Mouse (Mus musculus) kidney, embryonic 15.5 days (tissue): ENCODE measurements around the gene Lrrc56. TPM values are rescaled to one million over a fixed set of nuclear protein-coding genes. Genes with fewer than 3 reads are reported as not detected.
A peak's percentile ranks its signal among the peaks of the same experiment; 100 is the strongest.

Experiments
- ATAC-seq: fragments of 200-750 bp; cut with Nextera tagmentation; replicated peaks from 2 replicates; pipeline ENCODE4 v1.8.0; 2017; ENCODE audit warnings: moderate TSS enrichment; ENCODE audit not compliant: low FRiP score
- H3K27ac ChIP-seq: fragments of 300-500 bp; sonication (generic); 2 replicates; pipeline ENCODE4 v1.5.1; 2015; ENCODE audit warnings: mild to moderate bottlenecking, inconsistent platforms
- H3K27me3 ChIP-seq: fragments of 300-500 bp; sonication (generic); 2 replicates; pipeline ENCODE4 v1.6.1; 2015; ENCODE audit warnings: inconsistent platforms
- H3K36me3 ChIP-seq: fragments of 300-500 bp; sonication (generic); 2 replicates; pipeline ENCODE4 v1.6.1; 2015; ENCODE audit warnings: inconsistent platforms
- H3K4me1 ChIP-seq: fragments of 300-500 bp; sonication (generic); 2 replicates; pipeline ENCODE4 v1.6.1; 2015; ENCODE audit warnings: inconsistent platforms
- H3K4me2 ChIP-seq: fragments of 300-500 bp; sonication (generic); 2 replicates; pipeline ENCODE4 v1.6.1; 2015; ENCODE audit warnings: moderate library complexity, mild to moderate bottlenecking, inconsistent platforms
- H3K4me3 ChIP-seq: fragments of 300-500 bp; sonication (generic); replicated peaks from 2 replicates; pipeline ENCODE4 v1.5.1; 2015; ENCODE audit warnings: mild to moderate bottlenecking, inconsistent platforms
- H3K9ac ChIP-seq: fragments of 300-500 bp; sonication (generic); 2 replicates; pipeline ENCODE4 v1.6.1; 2015; ENCODE audit warnings: mild to moderate bottlenecking, inconsistent platforms
- H3K9me3 ChIP-seq: fragments of 300-500 bp; sonication (generic); replicated peaks from 2 replicates; pipeline ENCODE4 v1.6.1; 2016; ENCODE audit warnings: inconsistent platforms
- WGBS: fragments of 180-500 bp; shearing (Covaris S2); methylation state at CpG from one replicate; pipeline ENCODE4 v1.1.7; 2015; ENCODE audit warnings: mixed read lengths; 5-methylcytosine and 5-hydroxymethylcytosine counted together
- polyA plus RNA-seq: library from polyadenylated mRNA; unstranded; fragments of >200 nt; fragmentation: Nextera tagmentation; extraction: Ambion mirVana; gene quantifications from 2 replicates; pipeline ENCODE4 v1.2.1, GENCODE M21; 2015

Lrrc56 gene
- 10.3 and 13.9 TPM in 2 replicates for polyA plus RNA-seq

DNA sequence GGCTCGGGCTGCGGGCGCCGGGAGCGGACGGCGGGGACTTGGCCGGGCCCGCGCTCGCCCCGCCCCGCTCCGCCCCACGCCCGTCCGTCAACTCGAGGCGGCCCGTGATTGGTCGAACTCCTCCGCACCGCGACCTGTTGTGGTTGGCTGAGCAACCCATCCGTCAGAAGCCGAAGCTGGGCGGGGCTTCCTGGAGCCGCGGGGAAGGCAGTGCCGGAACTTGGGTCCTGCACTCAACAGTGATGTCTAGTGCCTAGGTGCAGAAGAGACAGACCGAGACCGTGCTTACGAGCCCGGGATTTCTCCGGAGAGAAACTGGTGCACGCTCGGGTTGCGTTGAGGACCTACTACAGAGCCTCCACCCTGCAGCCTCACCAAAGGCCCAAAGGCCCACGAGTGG is at the start of gene Lrrc56, which contains the start of gene Hras:
Gene Lrrc56, plus strand, starts transcription at position 210 of the 400 bp plus-strand sequence.
Gene Hras, minus strand, starts transcription at position 58 of the 400 bp plus-strand sequence.
- Histone ChIP-seq H3K4me3 (peak within 1 kb of the TSS; percentile 95), H3K27me3 (no peaks in the 10 kb centered on the region), H3K4me1 (peaks cover 32% of the 10 kb centered on the region), H3K36me3 (peaks cover 37% of the 10 kb centered on the region), H3K4me2 (peak within 1 kb of the TSS; percentile 94), H3K27ac (peak within 1 kb of the TSS; percentile 88), H3K9me3 (no peaks in the 10 kb centered on the region), H3K9ac (peak within 1 kb of the TSS; percentile 98)
- peak; percentile 96 for ATAC-seq
- under 1% methylated on average over 39 of the region's 39 CpGs for WGBS

DNA sequence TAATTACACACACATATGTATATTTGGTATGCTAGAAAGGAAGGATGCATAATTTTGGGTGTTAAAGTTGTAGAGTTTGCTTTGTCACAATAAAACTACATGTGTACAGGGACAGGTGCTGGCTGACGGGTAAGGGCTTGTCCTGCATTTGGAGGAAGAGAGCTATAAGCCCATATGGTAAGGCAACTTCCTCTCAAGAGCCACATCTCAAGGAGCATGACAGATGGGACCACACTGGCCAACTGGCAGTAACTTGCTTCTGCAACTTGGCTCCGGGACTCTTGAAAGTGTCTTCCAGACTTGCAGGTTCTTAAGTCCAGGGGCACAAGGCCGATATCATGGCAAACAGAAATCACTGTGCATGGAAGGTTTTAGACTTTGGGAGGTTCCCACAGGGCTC is 49.3 kb upstream of the Lrrc56 start:
- no peak overlapping the region for H3K9ac ChIP-seq
- H3K4me3 ChIP-seq = no peak overlapping the region
- no peak overlapping the region for H3K4me2 ChIP-seq
- no peaks in the 10 kb centered on the region for H3K4me1 ChIP-seq
- no peaks in the 10 kb centered on the region for H3K27me3 ChIP-seq
- H3K9me3 ChIP-seq = no peaks in the 10 kb centered on the region
- ATAC-seq = no peak
- H3K27ac ChIP-seq = no peak overlapping the region
- peaks cover 56% of the 10 kb centered on the region for H3K36me3 ChIP-seq
- WGBS = 89% methylated on average over 3 of the region's 3 CpGs

DNA sequence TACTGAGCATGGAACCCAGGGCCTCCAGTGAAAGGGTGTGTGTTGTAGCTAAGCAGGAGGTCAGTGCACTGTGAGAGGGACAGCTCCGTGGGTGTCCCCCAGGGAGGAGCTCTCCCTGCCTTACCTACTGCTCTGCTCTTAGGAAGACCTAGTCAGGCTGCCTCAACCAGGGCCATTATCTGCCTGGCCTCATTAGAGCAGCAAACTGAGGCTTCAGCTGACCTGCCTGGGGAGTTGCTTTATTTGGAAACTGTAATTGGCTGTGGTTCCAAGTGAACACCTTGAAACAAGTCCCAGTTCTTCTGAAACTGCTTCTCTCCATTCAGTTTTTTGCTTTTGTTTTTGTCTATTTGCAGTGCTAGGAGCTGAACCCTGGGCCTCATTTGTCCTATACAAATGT is 48.6 kb upstream of the Lrrc56 start:
- H3K36me3 ChIP-seq = peaks cover 55% of the 10 kb centered on the region
- WGBS = 79% methylated on average over 1 of the region's 1 CpGs
- no peak overlapping the region for H3K4me2 ChIP-seq
- H3K27me3 ChIP-seq = no peaks in the 10 kb centered on the region
- no peak for ATAC-seq
- no peak overlapping the region for H3K9ac ChIP-seq
- no peak overlapping the region for H3K27ac ChIP-seq
- no peaks in the 10 kb centered on the region for H3K4me1 ChIP-seq
- no peaks in the 10 kb centered on the region for H3K9me3 ChIP-seq
- H3K4me3 ChIP-seq = no peak overlapping the region

DNA sequence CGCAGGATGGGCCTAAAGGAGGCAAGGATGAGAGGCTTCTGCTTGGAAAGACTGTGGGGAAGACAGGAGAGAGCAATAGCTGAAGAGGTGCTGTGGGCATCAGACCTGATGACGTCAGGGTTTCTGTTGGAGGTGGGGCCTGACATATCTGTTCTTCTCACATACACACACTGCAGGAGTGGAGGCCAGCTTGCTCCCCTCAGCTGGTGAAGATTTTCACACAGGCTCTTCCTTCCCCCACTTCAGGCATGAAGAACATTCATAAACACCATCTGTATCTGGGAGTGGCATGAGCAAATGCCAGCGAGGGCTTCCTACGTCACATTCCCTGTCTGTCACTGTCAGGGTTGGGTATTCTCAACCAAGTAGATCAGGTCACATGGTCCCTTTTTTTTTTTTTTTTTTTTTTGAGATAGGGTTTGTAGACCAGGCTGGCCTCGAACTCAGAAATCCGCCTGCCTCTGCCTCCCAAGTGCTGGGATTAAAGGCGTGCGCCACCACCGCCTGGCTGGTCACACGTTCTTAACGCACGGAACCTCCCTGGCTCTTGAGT is 47.8 kb upstream of the Lrrc56 start:
- 94% methylated on average over 12 of the region's 12 CpGs for WGBS
- H3K4me3 ChIP-seq = no peak overlapping the region
- no peak overlapping the region for H3K9ac ChIP-seq
- no peak overlapping the region for H3K4me2 ChIP-seq
- H3K27ac ChIP-seq = no peak overlapping the region
- no peaks in the 10 kb centered on the region for H3K9me3 ChIP-seq
- H3K36me3 ChIP-seq = peaks cover 58% of the 10 kb centered on the region
- no peaks in the 10 kb centered on the region for H3K4me1 ChIP-seq
- no peak; the same call in 1 of the 2 replicates for ATAC-seq
- H3K27me3 ChIP-seq = no peaks in the 10 kb centered on the region

DNA sequence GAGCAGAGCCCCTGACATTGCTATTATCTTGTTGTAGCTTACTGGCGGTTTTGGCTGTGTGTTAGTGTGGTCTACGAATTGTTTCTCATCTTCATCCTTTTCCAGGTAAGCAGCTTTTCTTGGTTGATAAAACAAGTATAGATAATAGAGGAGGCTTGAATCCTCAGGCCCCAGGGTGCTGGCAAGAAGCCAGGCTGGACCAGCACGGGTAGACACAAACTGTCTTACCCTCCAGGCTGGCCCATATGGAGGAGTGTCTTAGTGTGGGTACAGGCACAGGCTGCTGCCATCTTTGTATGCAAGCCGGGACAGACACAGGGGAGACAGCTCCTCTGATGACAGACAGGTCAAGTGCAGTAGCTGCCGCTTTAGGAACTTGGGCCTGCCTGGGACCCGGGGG is 46.9 kb upstream of the Lrrc56 start:
- no peak overlapping the region for H3K27ac ChIP-seq
- H3K4me3 ChIP-seq = no peak overlapping the region
- no peaks in the 10 kb centered on the region for H3K9me3 ChIP-seq
- H3K36me3 ChIP-seq = peaks cover 65% of the 10 kb centered on the region
- no peaks in the 10 kb centered on the region for H3K4me1 ChIP-seq
- H3K4me2 ChIP-seq = no peak overlapping the region
- WGBS = 88% methylated on average over 6 of the region's 6 CpGs
- H3K27me3 ChIP-seq = no peaks in the 10 kb centered on the region
- no peak overlapping the region for H3K9ac ChIP-seq
- no peak for ATAC-seq

DNA sequence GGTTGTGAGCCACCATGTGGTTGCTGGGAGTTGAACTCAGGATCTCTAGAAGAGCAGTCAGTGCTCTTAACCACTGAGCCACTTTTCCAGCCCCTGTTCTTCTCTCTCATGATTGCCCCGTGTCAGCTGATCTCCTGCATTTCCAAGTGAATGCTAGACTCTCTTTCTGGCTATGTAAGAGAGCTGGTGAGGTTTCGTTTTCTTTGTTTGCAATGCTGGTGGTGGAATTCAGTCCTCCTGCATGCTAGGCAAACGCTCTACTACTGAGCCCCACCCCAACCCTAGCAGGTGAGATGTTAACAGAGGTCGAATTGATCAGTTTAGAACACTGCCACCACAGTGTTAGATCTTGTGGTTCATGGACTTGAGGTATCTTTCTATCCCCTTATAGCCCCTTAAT is 45.3 kb upstream of the Lrrc56 start:
- no peak for ATAC-seq
- no peak overlapping the region for H3K9ac ChIP-seq
- no peak overlapping the region for H3K4me2 ChIP-seq
- H3K36me3 ChIP-seq = peaks cover 72% of the 10 kb centered on the region
- H3K4me1 ChIP-seq = no peaks in the 10 kb centered on the region
- no peaks in the 10 kb centered on the region for H3K9me3 ChIP-seq
- no peak overlapping the region for H3K4me3 ChIP-seq
- H3K27ac ChIP-seq = no peak overlapping the region
- WGBS = 72% methylated on average over 4 of the region's 4 CpGs
- H3K27me3 ChIP-seq = no peaks in the 10 kb centered on the region

DNA sequence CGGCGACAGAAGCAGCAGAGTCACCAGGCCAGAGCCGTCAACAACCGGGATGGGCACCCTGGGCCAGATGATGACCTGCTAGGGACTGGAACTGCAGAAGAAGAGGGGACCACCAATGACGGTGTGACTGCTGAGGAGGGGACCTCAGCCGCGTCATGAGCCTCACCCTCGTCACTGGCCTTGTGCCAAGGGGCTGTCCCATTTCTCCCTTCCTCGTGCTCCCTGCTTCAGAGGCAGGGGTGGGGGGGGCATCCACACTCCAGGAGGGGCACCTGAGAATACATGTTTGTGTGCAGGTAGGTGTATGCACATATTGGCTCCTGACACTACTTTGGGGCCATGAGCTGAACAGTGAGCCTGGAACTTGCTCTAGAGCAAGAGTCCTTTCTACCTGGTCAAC is 38.6 kb upstream of the Lrrc56 start:
- Histone ChIP-seq H3K4me2 (no peak overlapping the region), H3K27ac (no peak overlapping the region), H3K9ac (no peak overlapping the region), H3K36me3 (peaks cover 89% of the 10 kb centered on the region), H3K4me3 (no peak overlapping the region), H3K4me1 (no peaks in the 10 kb centered on the region), H3K27me3 (no peaks in the 10 kb centered on the region), H3K9me3 (no peaks in the 10 kb centered on the region)
- WGBS = 88% methylated on average over 9 of the region's 9 CpGs
- no peak for ATAC-seq

DNA sequence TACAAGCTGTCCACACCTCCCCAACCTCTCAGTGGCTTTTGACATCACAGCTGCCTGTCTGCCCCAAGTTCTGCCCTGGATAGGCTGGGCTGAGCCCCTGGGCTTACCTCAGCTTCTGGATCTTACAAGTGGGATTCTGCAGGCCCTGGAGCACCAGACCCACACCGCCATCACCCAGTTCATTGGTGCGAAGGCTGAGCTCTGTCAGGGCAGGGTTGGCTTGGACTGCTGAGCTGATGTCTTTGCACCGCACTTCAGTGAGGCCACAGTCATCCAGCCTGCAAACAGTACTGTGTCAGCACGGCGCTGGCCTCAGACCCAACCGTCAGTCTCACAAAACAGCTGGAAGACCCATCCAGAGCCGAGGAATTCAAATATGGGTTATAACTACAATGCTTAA is 29.6 kb upstream of the Lrrc56 start:
- no peak overlapping the region for H3K9ac ChIP-seq
- ATAC-seq = no peak
- no peak overlapping the region for H3K4me2 ChIP-seq
- no peaks in the 10 kb centered on the region for H3K27me3 ChIP-seq
- H3K36me3 ChIP-seq = peaks cover 68% of the 10 kb centered on the region
- H3K4me3 ChIP-seq = no peak overlapping the region
- WGBS = 92% methylated on average over 7 of the region's 7 CpGs
- no peaks in the 10 kb centered on the region for H3K9me3 ChIP-seq
- H3K27ac ChIP-seq = no peak overlapping the region
- peaks cover 19% of the 10 kb centered on the region for H3K4me1 ChIP-seq

DNA sequence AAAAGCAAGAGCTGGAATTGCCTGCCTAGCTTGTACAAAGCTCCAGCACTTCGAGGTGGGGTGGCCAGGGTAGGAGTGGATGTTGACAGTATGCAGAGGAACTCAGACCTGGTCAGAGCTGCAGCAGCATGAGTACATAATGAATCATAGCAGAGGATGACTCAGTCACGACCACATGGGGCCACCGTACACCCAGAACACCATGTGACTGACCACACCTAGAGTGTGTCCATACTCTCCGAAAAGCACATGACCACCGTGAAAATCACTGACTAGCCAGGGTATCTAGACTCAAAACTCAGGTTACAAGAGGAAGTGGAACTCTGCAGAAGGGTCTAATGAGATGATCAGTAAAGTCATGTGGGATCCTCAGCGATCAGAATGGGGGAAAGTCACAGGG is 29.1 kb upstream of the Lrrc56 start:
- WGBS = 83% methylated on average over 6 of the region's 6 CpGs
- no peak overlapping the region for H3K27ac ChIP-seq
- no peak overlapping the region for H3K4me3 ChIP-seq
- peaks cover 64% of the 10 kb centered on the region for H3K36me3 ChIP-seq
- H3K9me3 ChIP-seq = no peaks in the 10 kb centered on the region
- no peak overlapping the region for H3K4me2 ChIP-seq
- peaks cover 19% of the 10 kb centered on the region for H3K4me1 ChIP-seq
- no peaks in the 10 kb centered on the region for H3K27me3 ChIP-seq
- ATAC-seq = no peak
- H3K9ac ChIP-seq = no peak overlapping the region

DNA sequence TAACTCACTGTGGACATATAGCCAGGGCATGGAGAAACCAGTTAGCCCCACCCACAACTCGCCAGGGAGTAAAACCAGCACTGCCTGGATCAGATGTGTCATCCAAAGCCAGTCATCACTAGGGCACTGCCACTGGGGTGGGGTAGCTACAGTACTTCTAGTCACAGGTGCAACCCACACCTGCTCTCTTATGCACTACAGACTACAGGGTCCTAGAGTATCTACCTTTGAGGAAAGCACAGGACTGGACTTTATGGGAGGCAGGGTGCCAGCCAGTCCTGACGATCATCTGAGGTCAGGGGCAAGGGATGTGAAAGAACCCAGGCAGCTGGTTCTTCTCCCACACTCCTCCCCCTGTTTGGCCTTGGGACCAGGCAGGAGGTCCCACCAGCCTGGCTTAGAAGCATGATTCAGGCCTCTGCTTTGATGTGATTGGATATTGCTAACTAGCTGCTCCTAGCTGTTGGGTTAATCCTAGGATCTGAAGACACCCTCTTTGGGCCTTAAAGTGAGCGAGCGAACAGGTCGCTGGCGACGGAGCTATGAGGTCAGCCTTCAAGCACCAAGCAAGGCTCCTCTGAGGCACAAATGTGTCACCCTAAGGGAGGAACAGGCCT is 25.9 kb upstream of the Lrrc56 start:
- WGBS = 10% methylated on average over 7 of the region's 7 CpGs
- no peaks in the 10 kb centered on the region for H3K27me3 ChIP-seq
- no peaks in the 10 kb centered on the region for H3K9me3 ChIP-seq
- H3K27ac ChIP-seq = peak overlapping the region; percentile 70
- H3K4me3 ChIP-seq = peak overlapping the region; percentile 55
- H3K36me3 ChIP-seq = peaks cover 32% of the 10 kb centered on the region
- peaks cover 28% of the 10 kb centered on the region for H3K4me1 ChIP-seq
- H3K9ac ChIP-seq = peak overlapping the region; percentile 62
- no peak for ATAC-seq
- peak overlapping the region; percentile 68 for H3K4me2 ChIP-seq

DNA sequence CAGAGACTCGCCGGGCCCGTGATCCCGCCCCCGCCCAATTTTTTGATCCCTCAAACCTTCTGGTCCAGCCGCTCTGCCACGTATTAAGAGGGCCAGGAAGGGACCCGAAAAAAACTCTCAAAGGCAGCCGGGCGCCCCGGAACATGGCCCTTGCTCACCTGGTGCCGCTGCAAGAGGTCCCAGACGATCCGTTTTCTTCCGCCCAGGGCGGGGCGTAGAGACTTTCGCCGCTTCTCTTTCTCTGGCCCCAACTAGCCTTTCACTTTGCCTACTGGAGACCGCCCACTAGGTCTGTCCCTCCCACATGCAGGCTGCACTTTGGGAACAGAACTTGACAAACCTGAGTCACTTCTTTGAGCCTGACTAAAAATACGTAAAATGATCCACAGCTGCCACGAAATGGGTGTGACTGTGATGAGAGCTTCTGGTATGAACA is 25.4 kb upstream of the Lrrc56 start:
- Histone ChIP-seq H3K4me3 (peak overlapping the region; percentile 55), H3K4me1 (peaks cover 33% of the 10 kb centered on the region), H3K36me3 (peaks cover 27% of the 10 kb centered on the region), H3K27ac (peak overlapping the region; percentile 70), H3K9me3 (no peaks in the 10 kb centered on the region), H3K4me2 (peak overlapping the region; percentile 68), H3K27me3 (no peaks in the 10 kb centered on the region), H3K9ac (peak overlapping the region; percentile 62)
- 2% methylated on average over 22 of the region's 22 CpGs for whole genome bisulfite sequencing
- peak; percentile 44 for ATAC-seq

DNA sequence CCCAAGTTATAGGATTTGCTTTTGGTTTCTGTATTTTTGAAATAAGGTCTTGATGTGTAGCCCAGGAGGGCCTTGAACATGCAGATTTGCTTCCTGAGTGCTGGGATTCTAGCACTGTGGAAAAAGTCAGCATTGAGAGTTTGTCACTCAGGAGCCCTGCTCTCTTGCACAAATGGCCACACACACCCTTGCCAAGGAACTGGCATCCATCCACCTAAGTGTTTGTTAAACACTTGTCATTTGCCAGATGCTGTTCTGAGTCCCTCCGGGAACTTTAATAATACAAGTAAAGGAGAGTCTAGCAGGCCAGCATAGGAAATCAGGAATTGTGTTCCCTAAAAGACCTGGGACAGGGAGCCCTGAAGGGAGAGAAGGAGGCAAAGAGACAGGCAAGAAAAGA is 24.7 kb upstream of the Lrrc56 start:
- Histone ChIP-seq H3K27ac (no peak overlapping the region), H3K4me3 (no peak overlapping the region), H3K27me3 (no peaks in the 10 kb centered on the region), H3K9me3 (no peaks in the 10 kb centered on the region), H3K36me3 (peaks cover 19% of the 10 kb centered on the region), H3K4me2 (no peak overlapping the region), H3K4me1 (peaks cover 35% of the 10 kb centered on the region), H3K9ac (no peak overlapping the region)
- no peak for ATAC-seq
- 78% methylated on average over 1 of the region's 1 CpGs for WGBS

DNA sequence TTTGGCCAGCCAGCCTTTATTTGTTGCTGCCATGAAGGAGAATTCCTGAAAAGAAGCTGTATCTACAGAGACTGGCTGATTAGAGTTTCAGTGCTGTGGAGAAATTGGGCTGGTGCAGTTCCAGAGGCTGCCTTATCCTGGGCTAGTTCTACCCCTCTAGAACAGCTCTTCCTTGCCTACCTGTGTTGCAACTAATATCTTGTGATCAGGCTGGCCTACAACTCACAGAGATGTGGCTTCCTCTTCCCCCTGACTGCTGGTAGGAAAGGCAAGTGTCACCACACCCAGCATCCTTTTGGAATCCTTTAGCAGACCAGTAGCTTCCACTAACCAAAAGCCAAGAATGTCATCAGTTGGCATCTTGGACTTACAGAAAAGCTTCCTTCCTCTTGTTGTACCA is 24.1 kb upstream of the Lrrc56 start:
- no peak for ATAC-seq
- Histone ChIP-seq H3K4me2 (no peak overlapping the region), H3K9me3 (no peaks in the 10 kb centered on the region), H3K27ac (no peak overlapping the region), H3K4me1 (peaks cover 35% of the 10 kb centered on the region), H3K36me3 (peaks cover 13% of the 10 kb centered on the region), H3K4me3 (no peak overlapping the region), H3K9ac (no peak overlapping the region), H3K27me3 (no peaks in the 10 kb centered on the region)
